Mouse (Mus musculus): ENCODE data around the gene Il6ra.

GRCm38 (mm10) chr3:89942894-89943293 is 29.9 kb upstream of the Il6ra start:
- TF ChIP-seq CTCF (IDR thresholded peaks at IDR 0.05; ENCODE audit: low read depth, low read length), result no peak
- TF ChIP-seq POLR2AphosphoS5 (IDR thresholded peaks at IDR 0.05; ENCODE audit: insufficient replicate concordance, low read depth, low read length), result no peak
- no peak for TF ChIP-seq GATA2 (IDR thresholded peaks at IDR 0.05; ENCODE audit: borderline replicate concordance, low read depth, low read length)

All from G1E (cell line).